Mouse (Mus musculus) liver, embryonic 13.5 days (tissue): Measurements from ENCODE around the gene Kcnj2. TPM values are rescaled to one million over a fixed set of nuclear protein-coding genes. Genes with fewer than 3 reads are reported as not detected.

Source experiments
- polyA plus RNA-seq: library from polyadenylated mRNA; unstranded; fragments of >200 nt; fragmentation: Nextera tagmentation; extraction: Ambion mirVana; gene quantifications from 2 replicates; pipeline ENCODE4 v1.2.1, GENCODE M21; 2015

Gene Kcnj2
- polyA plus RNA-seq, 1 experiment from 2014 or later: 0.23 TPM

Other genes with a start within 250 kb of the Kcnj2 start
- 0.05 and 0.10 TPM in 2 replicates for gene Kcnj16, start 98.1 kb upstream of the Kcnj2 start, polyA plus RNA-seq